Mouse (Mus musculus) lung, adult 2 months (tissue): ENCODE results near the gene Grap. TPM values are rescaled to one million over a fixed set of nuclear protein-coding genes. Genes with fewer than 3 reads are reported as not detected.

ENCODE experiments used
- DNase-seq: peaks from one replicate; pipeline ENCODE4 v3.0.0; 2022
- H3K4me1 ChIP-seq: fragments of 200-500 bp; 2 replicates; pipeline ENCODE4 v1.6.1; 2011; ENCODE audit warnings: low read length; ENCODE audit not compliant: control insufficient read depth, insufficient read depth
- H3K4me3 ChIP-seq: fragments of 200-500 bp; replicated peaks from 2 replicates; pipeline ENCODE3; 2011; ENCODE audit warnings: low read depth, mild to moderate bottlenecking, control low read depth, low read length; ENCODE audit errors: extremely low read depth
- CTCF ChIP-seq: fragments of 200-500 bp; IDR thresholded peaks from 2 replicates; pipeline ENCODE4 v1.5.1; 2011; ENCODE audit warnings: mild to moderate bottlenecking, low read length, control low read depth; ENCODE audit not compliant: insufficient read depth
- POLR2A ChIP-seq: fragments of 200-500 bp; IDR thresholded peaks from 2 replicates; pipeline ENCODE4 v1.6.1; 2011; ENCODE audit warnings: low read depth, mild to moderate bottlenecking, control low read depth, low read length, borderline replicate concordance; ENCODE audit errors: extremely low read depth
- WGBS: fragments of 180-500 bp; shearing (Covaris S2); methylation state at CpG from one replicate; pipeline ENCODE4 v1.1.7; 2018; 5-methylcytosine and 5-hydroxymethylcytosine counted together
- polyA plus RNA-seq: library from polyadenylated mRNA; depleted of rRNA; stranded (reverse); fragments of >200 nt; gene quantifications from 2 replicates; pipeline ENCODE4 v1.2.3, GENCODE M21; 2012

The Grap gene
- polyA plus RNA-seq, 1 experiment, result 77.0 TPM

DNA sequence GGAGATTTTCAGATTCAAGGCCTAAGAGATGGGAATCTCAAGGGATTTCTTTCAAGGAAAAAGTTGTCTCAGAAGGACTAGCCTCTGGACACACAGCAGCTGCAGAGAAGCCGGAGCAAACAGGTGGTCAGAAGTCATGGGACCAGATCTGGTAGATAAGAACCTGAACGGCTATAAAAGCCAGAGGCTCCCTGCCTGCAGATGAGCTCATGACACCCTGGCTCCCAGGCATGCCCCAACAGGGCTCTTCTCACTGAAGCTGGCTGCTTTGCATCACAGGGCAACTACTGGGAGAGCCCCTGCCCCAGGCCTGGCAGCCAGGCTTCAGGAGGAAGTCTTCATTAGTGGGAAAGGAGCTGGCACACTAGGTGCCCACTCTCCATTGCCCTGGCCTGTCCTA, 22.3 kb downstream of the Grap start:
- DNase-seq, result no peak
- TF ChIP-seq POLR2A, result no peak
- TF ChIP-seq CTCF, result no peak
- 39% methylated on average over 2 of the region's 2 CpGs for WGBS
- H3K4me3 ChIP-seq, result no peak overlapping the region
- H3K4me1 ChIP-seq, result no peaks in the 10 kb centered on the region

DNA sequence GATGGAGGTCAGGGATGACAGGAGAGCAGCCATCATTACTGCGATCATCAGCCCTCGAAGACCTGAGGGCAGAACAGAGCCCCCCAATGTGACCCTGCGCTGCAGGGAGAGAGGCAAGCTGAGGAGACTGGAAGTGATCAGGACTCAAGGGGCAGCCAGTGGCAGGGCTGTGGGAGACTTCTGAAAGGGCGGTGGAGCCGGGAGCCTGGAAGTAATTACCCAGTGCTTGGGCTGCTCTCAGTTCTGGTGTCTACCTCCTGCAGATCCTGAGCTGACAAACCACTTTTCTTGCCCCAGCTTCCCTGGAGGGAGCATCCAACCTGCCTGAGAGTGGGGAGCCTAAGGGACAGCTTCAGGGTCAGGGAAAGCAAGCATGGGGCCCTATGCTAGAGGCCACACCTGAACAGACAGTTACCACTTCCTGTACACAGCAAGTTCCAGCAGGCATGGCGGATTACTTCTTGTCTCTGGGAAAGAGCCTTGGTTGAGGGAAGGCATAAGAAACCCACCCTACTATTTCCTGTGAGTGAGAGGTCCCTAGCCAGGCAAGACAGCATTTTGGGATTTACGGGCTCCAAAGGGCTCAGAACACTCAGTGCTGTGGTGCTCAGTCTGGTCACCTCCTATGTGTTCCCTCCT, 23.3 kb downstream of the Grap start:
- 85% methylated on average over 7 of the region's 7 CpGs for WGBS
- TF ChIP-seq POLR2A, result no peak
- TF ChIP-seq CTCF, result no peak

DNA sequence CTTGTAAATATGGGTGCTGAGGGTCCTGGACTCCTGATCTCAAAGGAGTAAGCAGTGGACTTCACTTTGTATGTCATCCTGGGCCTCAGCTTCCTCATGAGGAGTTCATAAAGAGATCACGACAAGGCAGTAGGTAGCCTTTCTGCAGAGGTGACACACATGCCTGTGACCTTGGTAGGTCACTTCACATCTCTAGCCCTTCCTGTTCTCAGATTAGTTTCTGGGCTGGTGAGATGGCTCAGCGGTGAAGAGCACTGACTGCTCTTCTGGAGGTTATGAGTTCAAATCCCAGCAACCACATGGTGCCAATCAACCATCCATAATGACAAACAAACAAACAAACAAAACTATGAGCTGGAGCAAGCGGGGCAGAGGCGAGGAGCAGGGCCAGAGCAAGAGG, 24.6 kb downstream of the Grap start:
- WGBS, result 92% methylated on average over 4 of the region's 4 CpGs
- no peaks in the 10 kb centered on the region for H3K4me1 ChIP-seq
- no peak for TF ChIP-seq POLR2A
- no peak for TF ChIP-seq CTCF
- DNase-seq, result no peak
- H3K4me3 ChIP-seq, result no peak overlapping the region

More for the DNA sequence above, 23.3 kb downstream of the Grap start:
- Histone ChIP-seq H3K4me1 (no peaks in the 10 kb centered on the region), H3K4me3 (no peak overlapping the region)
- DNase-seq, result no peak

DNA sequence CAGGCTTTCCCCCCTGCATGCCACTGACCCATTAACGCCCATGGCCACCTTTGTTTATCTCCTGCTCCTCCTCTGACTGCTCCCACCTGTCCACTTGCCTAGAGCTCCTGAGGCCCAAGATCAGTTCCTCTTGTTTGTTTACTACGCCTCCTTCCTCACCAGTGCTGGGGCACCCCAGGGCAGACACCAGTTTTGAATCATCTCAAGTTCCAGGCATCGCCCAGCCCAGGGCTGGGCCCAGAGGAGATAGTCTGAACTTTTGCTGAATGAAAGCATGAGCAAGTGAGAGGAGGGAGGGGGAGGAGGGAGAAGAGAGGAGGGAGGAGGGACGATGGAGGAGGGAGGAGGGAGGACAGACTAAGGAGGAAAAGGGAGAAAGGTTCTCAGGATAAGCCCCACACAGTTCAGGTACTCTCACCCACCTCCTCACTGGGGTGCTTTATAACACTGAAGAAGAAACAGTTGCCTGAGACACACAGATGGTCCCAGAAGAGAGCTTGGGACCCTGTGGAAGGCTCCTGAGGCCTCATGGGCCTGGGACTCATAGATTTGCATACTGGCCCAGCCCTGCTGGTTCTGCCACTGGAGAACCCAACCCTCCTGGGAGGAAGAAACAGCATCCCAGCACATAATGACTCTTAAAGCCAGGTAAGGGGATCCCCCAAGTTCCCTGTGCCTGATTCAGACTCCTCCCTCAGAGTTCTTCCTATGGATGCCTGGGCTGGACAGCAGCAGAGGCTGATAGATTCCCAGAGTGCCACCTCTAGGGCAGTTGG, 26.2 kb downstream of the Grap start:
- no peak overlapping the region for H3K4me3 ChIP-seq
- peaks cover 4% of the 10 kb centered on the region; the same call in 1 of the 2 replicates for H3K4me1 ChIP-seq
- DNase-seq, result no peak
- WGBS, result 75% methylated on average over 4 of the region's 4 CpGs
- TF ChIP-seq POLR2A (no peak), CTCF (no peak)

DNA sequence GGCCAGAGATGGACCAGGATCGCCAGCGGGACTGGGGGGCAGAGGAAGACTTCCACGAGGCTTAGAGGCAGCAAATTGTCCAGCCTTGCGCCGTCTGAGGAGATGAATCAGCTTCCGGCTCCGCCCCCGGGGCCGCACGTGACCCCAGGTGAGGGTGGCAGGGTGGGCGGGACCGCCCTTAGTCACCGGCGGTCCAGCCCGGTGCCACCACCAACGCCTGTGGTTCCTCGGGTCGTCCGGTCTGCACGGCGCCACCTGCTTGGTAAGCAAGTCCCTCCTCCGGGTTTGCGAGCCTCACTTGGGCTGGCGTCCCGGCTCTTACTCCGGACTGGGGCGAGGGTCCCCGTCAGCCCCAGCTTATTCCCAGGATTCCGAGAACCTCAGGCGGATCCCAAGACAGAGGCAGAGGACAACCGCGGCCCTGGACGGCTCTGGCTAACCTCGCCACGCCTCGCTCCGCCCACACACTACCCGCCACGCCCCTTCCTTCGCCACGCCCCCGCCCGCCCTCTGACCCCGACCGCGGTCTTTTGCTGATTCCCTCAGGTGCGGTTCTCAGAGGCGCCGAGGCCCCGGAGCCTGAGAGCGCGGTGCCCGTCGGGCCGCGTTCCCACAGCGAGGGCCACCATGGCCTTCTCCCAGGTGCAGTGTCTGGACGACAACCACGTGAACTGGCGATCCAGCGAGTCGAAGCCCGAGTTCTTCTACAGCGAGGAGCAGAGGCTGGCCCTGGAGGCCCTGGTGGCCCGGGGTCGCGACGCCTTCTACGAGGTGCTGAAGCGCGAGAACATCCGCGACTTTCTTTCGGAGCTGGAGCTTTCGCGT, 31.1 kb downstream of the Grap start, which contains the start of gene Fam83g:
Gene Fam83g, plus strand, starts transcription at position 185 of the 825 bp plus-strand sequence.
- peaks cover 4% of the 10 kb centered on the region; the same call in 1 of the 2 replicates for H3K4me1 ChIP-seq
- WGBS, result 4% methylated on average over 76 of the region's 76 CpGs
- peak; percentile 52; the same call in 1 of the 2 replicates for TF ChIP-seq POLR2A
- no peak for TF ChIP-seq CTCF
- peak; percentile 74 for DNase-seq
- H3K4me3 ChIP-seq, result peak within 1 kb of the TSS; percentile 59

DNA sequence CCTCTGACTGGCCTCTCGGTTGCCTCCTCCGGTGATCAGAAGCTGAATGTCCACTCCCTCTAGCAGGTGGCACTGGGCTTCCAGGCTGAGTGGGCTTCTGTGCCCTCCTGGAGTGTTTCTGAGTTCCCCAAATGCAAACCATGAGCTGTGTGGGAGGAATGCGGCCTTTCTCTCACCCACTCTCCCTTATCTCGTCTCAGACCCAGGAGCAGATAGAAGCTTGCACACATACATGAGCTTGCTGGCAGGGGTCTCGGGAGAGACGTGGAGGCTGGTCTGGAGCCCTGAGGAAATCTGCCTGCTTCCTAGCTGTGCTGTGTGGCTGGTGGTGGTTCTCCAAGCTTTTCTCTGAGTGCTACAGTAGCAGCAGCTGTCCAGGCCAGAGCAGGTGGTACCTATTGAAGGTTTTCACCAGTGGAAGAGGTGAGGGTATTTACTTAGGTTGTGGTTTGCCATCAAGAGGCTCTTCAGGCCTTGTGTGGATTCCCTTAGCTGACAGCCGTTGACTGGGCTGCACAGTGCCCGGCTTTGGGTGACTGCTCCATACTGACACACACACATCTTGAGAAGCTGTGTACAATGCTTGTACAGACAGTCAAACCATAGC, 32.2 kb downstream of the Grap start:
- DNase-seq, result peak; percentile 21
- H3K4me3 ChIP-seq, result no peak overlapping the region
- H3K4me1 ChIP-seq, result peaks cover 4% of the 10 kb centered on the region; the same call in 1 of the 2 replicates
- whole genome bisulfite sequencing, result 71% methylated on average over 8 of the region's 8 CpGs
- TF ChIP-seq CTCF (no peak), POLR2A (no peak)

DNA sequence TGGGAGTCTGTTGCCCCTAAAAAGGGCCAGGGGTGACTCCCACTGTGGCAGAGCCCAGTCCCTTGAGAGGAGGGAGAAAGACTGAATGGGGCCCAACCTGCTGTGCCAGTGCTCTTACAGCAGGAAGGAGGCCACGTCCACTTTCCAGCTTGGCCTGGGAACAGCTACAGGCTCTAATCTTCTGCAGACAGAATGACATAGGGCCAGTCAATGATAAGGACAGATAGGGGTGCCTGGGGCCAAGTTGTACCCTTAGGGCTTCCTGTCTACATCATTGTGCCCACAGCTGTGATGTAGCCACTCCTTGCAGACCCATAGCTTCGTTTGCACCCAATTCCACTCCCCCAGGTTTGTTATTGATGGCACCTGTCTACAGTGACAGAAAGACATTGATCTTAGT, 33.1 kb downstream of the Grap start:
- no peak for DNase-seq
- Histone ChIP-seq H3K4me3 (no peak overlapping the region), H3K4me1 (peaks cover 4% of the 10 kb centered on the region; the same call in 1 of the 2 replicates)
- no peak for TF ChIP-seq CTCF
- TF ChIP-seq POLR2A, result no peak
- WGBS, result 60% methylated on average over 2 of the region's 2 CpGs

DNA sequence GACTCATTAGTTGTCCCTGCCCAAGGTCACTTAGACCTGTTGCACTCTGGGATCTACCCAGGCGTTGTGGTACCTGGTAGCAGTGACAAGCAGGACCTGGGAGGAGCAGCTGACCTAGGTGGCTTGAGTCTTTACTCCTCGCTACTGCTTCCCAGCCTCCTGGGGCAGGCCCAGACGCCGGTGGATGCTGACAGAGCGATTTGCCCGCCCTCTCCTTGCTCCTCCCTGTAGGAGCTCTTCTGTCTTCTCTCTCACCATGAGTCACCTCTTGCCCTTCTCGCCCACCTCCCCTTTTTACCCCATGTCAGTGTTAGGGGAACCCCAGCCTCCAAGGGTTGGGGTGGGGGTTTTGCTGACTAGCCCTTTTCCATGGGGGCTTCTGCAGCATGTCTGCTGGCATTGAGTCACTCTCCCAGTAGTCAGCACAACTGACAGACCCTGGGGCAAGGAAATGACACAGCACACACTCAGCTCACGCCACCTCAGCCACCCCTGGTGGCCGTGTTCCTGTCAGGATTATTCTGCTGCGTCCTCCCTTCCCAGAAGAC, 33.9 kb downstream of the Grap start:
- Histone ChIP-seq H3K4me1 (peaks cover 4% of the 10 kb centered on the region; the same call in 1 of the 2 replicates), H3K4me3 (no peak overlapping the region)
- no peak for TF ChIP-seq CTCF
- TF ChIP-seq POLR2A, result no peak
- no peak for DNase-seq
- 69% methylated on average over 10 of the region's 10 CpGs for WGBS

DNA sequence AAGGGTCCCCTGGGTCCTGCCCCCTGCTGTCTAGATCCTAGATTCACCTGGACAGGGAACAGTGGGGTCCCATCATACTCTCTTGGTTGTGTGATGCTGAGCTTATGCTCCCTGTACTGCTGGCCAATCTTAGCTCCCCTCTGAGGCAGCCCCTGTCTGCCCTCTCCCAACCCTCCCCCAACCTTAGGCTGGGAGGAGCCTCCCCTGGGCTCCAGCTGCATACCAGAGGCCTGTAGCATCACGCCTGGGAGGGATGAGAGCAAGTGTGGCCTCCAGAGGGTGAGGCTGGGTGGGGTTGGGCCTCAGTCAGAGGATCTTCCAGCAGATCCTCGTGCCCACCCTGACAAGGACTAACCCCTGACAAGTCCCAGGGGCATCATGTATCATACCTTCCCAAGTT, 34.5 kb downstream of the Grap start:
- TF ChIP-seq CTCF, result no peak
- TF ChIP-seq POLR2A, result no peak
- 70% methylated on average over 2 of the region's 2 CpGs for WGBS
- DNase-seq, result no peak
- Histone ChIP-seq H3K4me1 (peaks cover 4% of the 10 kb centered on the region; the same call in 1 of the 2 replicates), H3K4me3 (no peak overlapping the region)
